Mouse (Mus musculus) heart, embryonic 11.5 days (tissue): ENCODE measurements around the gene Gm12394. TPM values are rescaled to one million over a fixed set of nuclear protein-coding genes. Genes with fewer than 3 reads are reported as not detected.
"Not testable (repeated sequence)": the region's sequence is repeated elsewhere in the genome, so short reads cannot be mapped to it uniquely, and the experiment has no call there.

ENCODE experiments used
- ATAC-seq: fragments of 200-750 bp; cut with Nextera tagmentation; replicated peaks from 2 replicates; pipeline ENCODE4 v1.8.0; 2017; ENCODE audit warnings: moderate library complexity; ENCODE audit not compliant: insufficient number of reproducible peaks, low FRiP score, low TSS enrichment
- H3K27ac ChIP-seq: fragments of 300-500 bp; sonication (generic); 2 replicates; pipeline ENCODE4 v1.5.1; 2014; ENCODE audit warnings: mild to moderate bottlenecking, low read depth, low read length
- H3K27me3 ChIP-seq: fragments of 300-500 bp; sonication (generic); 2 replicates; pipeline ENCODE4 v1.6.1; 2014; ENCODE audit warnings: mild to moderate bottlenecking, low read length, mixed read lengths; ENCODE audit not compliant: control insufficient read depth, insufficient read depth
- H3K36me3 ChIP-seq: fragments of 300-500 bp; sonication (generic); 2 replicates; pipeline ENCODE4 v1.6.1; 2014; ENCODE audit warnings: mild to moderate bottlenecking, low read length, moderate library complexity, mixed read lengths; ENCODE audit not compliant: control insufficient read depth, insufficient read depth
- H3K4me1 ChIP-seq: fragments of 300-500 bp; sonication (generic); 2 replicates; pipeline ENCODE4 v1.6.1; 2014; ENCODE audit warnings: low read length; ENCODE audit not compliant: control insufficient read depth, insufficient read depth
- H3K4me2 ChIP-seq: fragments of 300-500 bp; sonication (generic); 2 replicates; pipeline ENCODE4 v1.6.1; 2014; ENCODE audit warnings: mild to moderate bottlenecking, moderate library complexity
- H3K4me3 ChIP-seq: fragments of 300-500 bp; sonication (generic); 2 replicates; pipeline ENCODE4 v1.5.1; 2014; ENCODE audit warnings: low read depth, low read length
- H3K9ac ChIP-seq: fragments of 300-500 bp; sonication (generic); 2 replicates; pipeline ENCODE4 v1.6.1; 2014; ENCODE audit warnings: mild to moderate bottlenecking, low read depth, low read length, moderate library complexity
- H3K9me3 ChIP-seq: fragments of 300-500 bp; sonication (generic); replicated peaks from 2 replicates; pipeline ENCODE4 v1.6.1; 2016; ENCODE audit warnings: low read length; ENCODE audit not compliant: control insufficient read depth
- WGBS: fragments of 180-500 bp; shearing (Covaris S2); extraction: QIAGEN DNeasy Blood & Tissue Kit; methylation state at CpG from one replicate; pipeline ENCODE4 v1.1.7; 2014; ENCODE audit not compliant: insufficient replicate concordance; 5-methylcytosine and 5-hydroxymethylcytosine counted together
- polyA plus RNA-seq: library from polyadenylated mRNA; unstranded; fragments of >200 nt; fragmentation: Nextera tagmentation; extraction: Ambion mirVana; gene quantifications from 2 replicates; pipeline ENCODE4 v1.2.1, GENCODE M21; 2014

The Gm12394 gene
- polyA plus RNA-seq, 1 experiment from 2014 or later, result not detected

GRCm38 (mm10) chr4:42756477-42756876 is 100.1 kb downstream of the Gm12394 start, which contains the start of gene Ccl19:
Ccl19 (minus strand) TSS chr4:42756577.
- no CpG with 5 or more reads among the region's 6 CpGs for WGBS
- H3K4me2 ChIP-seq, ATAC-seq, H3K9ac ChIP-seq, H3K4me3 ChIP-seq, H3K27ac ChIP-seq, H3K27me3 ChIP-seq, H3K36me3 ChIP-seq, H3K4me1 ChIP-seq, H3K9me3 ChIP-seq: not testable (repeated sequence)

GRCm38 (mm10) chr4:42735245-42735644 is 121.3 kb downstream of the Gm12394 start, which contains the start of gene 4930578G10Rik:
4930578G10Rik (plus strand) TSS chr4:42735545.
- not testable (repeated sequence) for H3K36me3 ChIP-seq, H3K9ac ChIP-seq, H3K9me3 ChIP-seq, H3K27me3 ChIP-seq, H3K27ac ChIP-seq, H3K4me3 ChIP-seq, H3K4me2 ChIP-seq, H3K4me1 ChIP-seq, ATAC-seq
- no CpG with 5 or more reads among the region's 13 CpGs for WGBS

Other genes with a start within 250 kb of the Gm12394 start
- gene Gm10591, start 244.6 kb downstream of the Gm12394 start, polyA plus RNA-seq, result not detected in 2 replicates
- gene Gm2564, start 227.1 kb downstream of the Gm12394 start, polyA plus RNA-seq, result 0.23 TPM in 1 of 2 replicates, not detected in the other
- not detected in 2 replicates for gene Ccl27b, start 201.5 kb downstream of the Gm12394 start, polyA plus RNA-seq
- gene Il11ra2, start 194.9 kb downstream of the Gm12394 start, polyA plus RNA-seq, result not detected in 2 replicates
- gene 4930578G10Rik, start 121.2 kb downstream of the Gm12394 start, polyA plus RNA-seq, result not detected in 2 replicates
- not detected in 2 replicates for gene Ccl19, start 100.2 kb downstream of the Gm12394 start, polyA plus RNA-seq
- 0.89 and 1.6 TPM in 2 replicates for gene Ccl21a, start 82.8 kb downstream of the Gm12394 start, polyA plus RNA-seq
- gene Fam205a1, start 2.9 kb downstream of the Gm12394 start, polyA plus RNA-seq, result not detected in 2 replicates
- 0.46 TPM in 1 of 2 replicates, not detected in the other for gene Fam205c, start 17.5 kb upstream of the Gm12394 start, polyA plus RNA-seq
- 1.9 and 2.4 TPM in 2 replicates for gene Phf24, start 59.9 kb upstream of the Gm12394 start, polyA plus RNA-seq
- 11.8 and 12.9 TPM in 2 replicates for gene Dnajb5, start 93.0 kb upstream of the Gm12394 start, polyA plus RNA-seq
- gene 1700022I11Rik, start 112.8 kb upstream of the Gm12394 start, polyA plus RNA-seq, result 0.36 and 0.69 TPM in 2 replicates
- gene Vcp, start 143.7 kb upstream of the Gm12394 start, polyA plus RNA-seq, result 472 and 544 TPM in 2 replicates
- gene Fancg, start 153.7 kb upstream of the Gm12394 start, polyA plus RNA-seq, result 11.0 and 11.5 TPM in 2 replicates
- gene Pigo, start 169.0 kb upstream of the Gm12394 start, polyA plus RNA-seq, result 13.2 and 13.6 TPM in 2 replicates
- gene Stoml2, start 174.9 kb upstream of the Gm12394 start, polyA plus RNA-seq, result 251 and 255 TPM in 2 replicates
- 10.8 and 11.4 TPM in 2 replicates for gene Fam214b, start 189.4 kb upstream of the Gm12394 start, polyA plus RNA-seq
- 9.3 TPM in 2 replicates for gene Unc13b, start 202.2 kb upstream of the Gm12394 start, polyA plus RNA-seq